Mouse (Mus musculus): ENCODE measurements at regions not wholly inside any gene's neighbourhood (a gene's known extent, or its start where the extent isn't known, plus 50 kb on each side); places are given as distances from the start of the nearest gene placed in this dataset.
"Not testable (repeated sequence)": the region's sequence is repeated elsewhere in the genome, so short reads cannot be mapped to it uniquely, and the experiment has no call there.

DNA sequence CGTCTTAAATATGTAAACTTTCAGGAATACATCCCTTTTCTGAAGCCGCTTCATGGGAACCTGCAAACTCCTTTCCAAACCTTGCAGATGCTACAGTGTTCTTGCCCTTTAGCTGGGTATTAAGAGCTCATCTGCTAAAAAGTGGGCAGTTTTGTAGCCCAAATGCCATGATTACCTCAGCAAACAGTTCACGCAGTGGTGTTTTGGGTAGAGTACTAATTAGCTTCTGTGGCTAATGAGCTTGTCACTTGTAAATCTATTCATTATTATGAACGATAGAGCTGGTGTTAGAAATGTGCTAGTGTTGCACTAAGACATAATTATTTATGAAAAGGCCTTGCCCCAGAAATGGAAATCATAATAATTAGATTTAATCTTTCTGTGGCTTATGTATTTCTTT, 506.1 kb upstream of the Ccng1 start:
- no peak for DNase-seq

DNA sequence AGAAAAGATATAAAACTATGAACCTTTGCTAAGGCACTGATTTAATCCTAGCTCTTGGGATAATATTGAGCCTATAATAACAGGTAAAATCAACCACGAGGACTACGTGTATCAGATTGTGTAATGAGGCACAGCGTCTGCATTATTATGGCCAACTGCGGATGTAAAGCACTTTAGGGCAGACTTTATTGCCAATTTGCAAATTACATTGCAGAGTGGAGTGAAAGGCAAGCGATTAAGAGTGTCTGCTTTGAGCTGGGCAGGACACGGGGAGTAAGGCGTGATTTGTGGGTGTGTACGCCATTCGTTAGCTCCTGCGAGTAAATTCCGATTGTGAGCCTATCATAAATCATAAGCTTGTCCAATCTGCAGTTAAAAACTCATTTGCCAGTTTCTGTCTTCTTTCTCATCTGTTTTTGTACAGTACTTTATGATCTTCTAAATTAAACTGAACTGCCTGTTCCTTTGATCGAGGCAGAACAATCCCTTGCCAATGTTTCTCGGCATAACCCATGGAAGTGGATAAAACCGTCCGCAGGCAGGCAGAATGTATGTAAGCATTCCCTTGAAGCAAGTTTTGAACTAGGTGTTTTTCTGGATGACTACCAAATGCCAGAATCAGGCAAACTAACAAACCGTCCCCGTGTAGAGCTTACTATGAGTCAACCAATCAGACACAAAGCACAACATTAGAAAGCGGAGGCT, 505.0 kb upstream of the Ccng1 start:
- no peak for DNase-seq

DNA sequence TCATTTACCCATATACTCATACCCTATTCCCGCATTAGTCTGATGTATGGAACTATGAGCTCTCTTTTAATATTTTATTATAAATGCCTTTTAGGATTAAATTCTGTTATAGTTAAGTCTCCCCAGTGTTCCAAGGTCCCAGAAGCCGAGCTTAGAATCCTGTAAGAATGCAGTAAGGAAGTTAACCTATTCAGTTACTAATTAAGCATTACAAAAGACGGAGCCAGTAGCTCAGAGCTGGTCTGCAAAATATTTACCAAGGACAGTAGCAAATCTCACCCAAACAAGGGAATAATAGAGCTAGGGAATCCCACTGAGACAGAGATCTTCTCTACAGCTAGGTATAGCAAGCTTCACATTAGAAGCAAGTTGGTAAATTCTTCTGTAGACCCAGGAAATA, 459.4 kb upstream of the Ccng1 start:
- DNase-seq = not testable (repeated sequence)

GRCm38 (mm10) chr11:41202228-41202627, 447.1 kb upstream of the Ccng1 start:
- no peak for DNase-seq

DNA sequence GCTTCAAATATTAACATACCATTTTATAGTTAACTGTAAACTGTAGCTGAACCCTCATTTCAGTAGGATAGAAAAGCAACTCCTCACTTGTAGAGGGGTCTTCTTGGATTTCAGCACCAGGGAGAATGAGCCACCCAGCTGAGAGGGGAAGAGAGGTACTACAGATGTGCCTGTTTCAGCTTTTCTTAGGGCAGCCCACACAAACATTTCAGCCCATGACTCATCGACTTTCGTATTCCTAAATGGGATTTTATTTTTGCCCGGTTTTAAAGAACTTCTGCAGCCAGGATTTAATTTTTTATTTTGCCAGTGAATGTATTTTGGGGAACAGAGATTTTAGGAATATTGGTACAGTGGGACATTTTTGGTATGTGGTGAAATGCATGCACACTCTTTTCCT, 438.9 kb upstream of the Ccng1 start:
- no peak for DNase-seq

DNA sequence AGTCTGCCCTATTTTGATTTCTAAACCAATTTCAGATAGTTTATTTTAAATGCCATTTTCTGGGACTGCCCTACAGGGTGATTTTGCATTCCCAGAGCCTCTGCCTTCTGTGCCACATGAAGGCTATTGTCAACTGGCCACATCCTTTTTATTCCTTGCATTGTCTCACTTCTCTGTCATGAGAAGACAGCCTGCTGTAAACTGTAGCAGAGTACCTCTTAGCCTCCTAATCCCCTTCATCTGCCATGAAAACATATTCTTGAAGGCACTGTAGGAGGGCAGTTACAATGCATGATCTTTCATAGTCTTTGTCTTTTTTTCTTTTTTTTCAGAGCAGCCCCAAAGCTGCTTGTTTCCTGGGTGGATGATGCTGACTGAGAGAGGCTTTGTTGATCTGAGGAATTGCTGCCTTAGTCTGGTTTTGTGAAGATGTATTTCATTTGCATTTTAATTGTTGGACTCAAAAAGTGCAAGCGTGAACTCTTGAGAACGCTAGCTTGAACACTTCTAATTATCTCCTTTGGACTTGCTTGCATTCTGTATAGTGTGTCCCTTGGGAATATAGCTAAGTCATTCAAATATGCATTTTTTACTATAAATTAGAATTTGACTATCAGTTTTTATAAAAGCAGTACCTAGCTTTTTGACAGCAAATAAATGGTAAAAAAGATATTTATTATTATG, 405.5 kb upstream of the Ccng1 start:
- peak; percentile 9 to 14 for DNase-seq

DNA sequence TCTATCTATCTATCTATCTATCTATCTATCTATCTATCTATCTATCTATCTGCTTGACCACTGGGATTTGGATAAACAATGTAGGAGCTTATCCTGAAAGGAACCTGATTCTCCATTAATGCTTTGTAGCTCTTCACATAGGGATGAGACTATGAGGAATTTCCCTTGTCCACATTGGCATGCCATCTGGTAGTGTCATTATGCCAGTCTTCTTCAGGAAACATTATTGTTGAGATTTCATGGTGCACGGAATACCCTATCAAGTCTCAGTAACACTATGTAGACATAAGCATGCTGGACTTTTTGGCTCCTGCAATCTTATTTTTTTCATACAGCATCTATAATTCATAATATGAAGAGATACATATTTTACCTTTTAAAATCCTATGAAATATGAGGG, 404.8 kb upstream of the Ccng1 start:
- peak; percentile 17 to 58 for DNase-seq

GRCm38 (mm10) chr11:41158761-41159596, 403.9 kb upstream of the Ccng1 start:
- DNase-seq = peak; percentile 45 to 68

DNA sequence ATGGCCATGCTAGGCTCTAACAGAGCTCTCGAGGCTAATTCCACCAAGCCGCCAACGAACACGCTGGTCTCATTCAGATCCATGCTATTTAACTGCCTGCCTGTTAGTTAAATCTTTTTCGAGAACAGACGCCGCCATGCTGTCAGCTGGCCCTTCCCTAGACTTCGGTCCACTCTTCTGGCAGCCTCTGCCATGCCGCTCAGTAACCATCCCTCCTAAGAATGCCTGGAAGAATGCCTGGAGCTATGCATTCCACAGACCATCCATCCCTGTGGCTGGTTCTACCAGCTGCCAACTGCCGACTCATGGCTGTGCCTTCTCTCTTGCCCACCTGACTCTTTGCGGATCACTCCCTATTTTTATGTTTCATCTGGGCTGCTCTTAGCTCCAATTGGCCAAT, 402.2 kb upstream of the Ccng1 start:
- DNase-seq = peak; percentile 40 to 44
